Mouse (Mus musculus) kidney, embryonic 14.5 days (tissue): Measurements from ENCODE around the gene Arv1. TPM values are rescaled to one million over a fixed set of nuclear protein-coding genes. Genes with fewer than 3 reads are reported as not detected.

Source experiments
- ATAC-seq: fragments of 200-750 bp; cut with Nextera tagmentation; 2 replicates; pipeline ENCODE4 v1.8.0; 2017; ENCODE audit warnings: moderate number of reproducible peaks, mild to moderate bottlenecking, moderate TSS enrichment, moderate library complexity; ENCODE audit not compliant: low FRiP score, low TSS enrichment
- H3K27ac ChIP-seq: fragments of 300-500 bp; sonication (generic); 2 replicates; pipeline ENCODE4 v1.5.1; 2014; ENCODE audit warnings: low read depth, mild to moderate bottlenecking, low read length, moderate library complexity, mixed read lengths
- H3K27me3 ChIP-seq: fragments of 300-500 bp; sonication (generic); 2 replicates; pipeline ENCODE4 v1.6.1; 2014; ENCODE audit warnings: mild to moderate bottlenecking, low read length; ENCODE audit not compliant: control insufficient read depth, insufficient read depth
- H3K36me3 ChIP-seq: fragments of 300-500 bp; sonication (generic); 2 replicates; pipeline ENCODE4 v1.6.1; 2014; ENCODE audit warnings: low read length, mixed read lengths; ENCODE audit not compliant: control insufficient read depth, insufficient read depth
- H3K4me1 ChIP-seq: fragments of 300-500 bp; sonication (generic); 2 replicates; pipeline ENCODE4 v1.6.1; 2014; ENCODE audit warnings: low read length, mixed read lengths; ENCODE audit not compliant: control insufficient read depth, insufficient read depth
- H3K4me2 ChIP-seq: fragments of 300-500 bp; sonication (generic); replicated peaks from 2 replicates; pipeline ENCODE4 v1.6.1; 2014; ENCODE audit warnings: low read depth, mild to moderate bottlenecking, low read length
- H3K4me3 ChIP-seq: fragments of 300-500 bp; sonication (generic); 2 replicates; pipeline ENCODE4 v1.5.1; 2014; ENCODE audit warnings: mild to moderate bottlenecking, low read length
- H3K9ac ChIP-seq: fragments of 300-500 bp; sonication (generic); 2 replicates; pipeline ENCODE4 v1.6.1; 2014; ENCODE audit warnings: low read depth, mild to moderate bottlenecking, low read length, moderate library complexity
- H3K9me3 ChIP-seq: fragments of 300-500 bp; sonication (generic); 2 replicates; pipeline ENCODE4 v1.6.1; 2016; ENCODE audit warnings: low read length; ENCODE audit not compliant: control insufficient read depth
- WGBS: fragments of 180-500 bp; shearing (Covaris S2); extraction: QIAGEN DNeasy Blood & Tissue Kit; methylation state at CpG from one replicate; pipeline ENCODE4 v1.1.7; 2014; 5-methylcytosine and 5-hydroxymethylcytosine counted together
- polyA plus RNA-seq: library from polyadenylated mRNA; unstranded; fragments of >200 nt; fragmentation: Nextera tagmentation; extraction: Ambion mirVana; gene quantifications from 2 replicates; pipeline ENCODE4 v1.2.1, GENCODE M21; 2014

Gene Arv1
- polyA plus RNA-seq, 1 experiment from 2014 or later: 32.2 TPM

DNA sequence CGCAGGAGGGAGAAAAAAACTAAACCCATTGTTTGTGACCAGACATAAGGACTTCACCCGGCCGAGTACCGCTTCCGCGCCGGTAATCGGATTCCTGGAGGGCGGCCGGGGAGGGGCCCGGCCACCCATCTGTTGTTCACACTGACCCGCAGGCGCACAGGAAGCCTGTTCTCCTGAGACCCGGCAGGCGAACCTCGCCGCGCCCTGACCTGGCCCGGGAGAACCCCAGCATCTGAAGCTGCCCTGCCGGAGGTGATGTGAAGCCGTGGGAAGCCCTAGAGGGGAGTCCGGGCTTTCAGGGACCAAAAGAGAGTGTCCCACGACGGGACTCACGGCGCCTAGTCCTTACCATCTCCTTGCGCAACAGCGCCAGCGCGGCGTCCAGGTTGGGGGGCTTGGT, 29.3 kb downstream of the Arv1 start:
- Histone ChIP-seq H3K27me3 (peaks cover 20% of the 10 kb centered on the region), H3K9me3 (no peaks in the 10 kb centered on the region), H3K9ac (peak overlapping the region; percentile 67), H3K4me3 (peak overlapping the region; percentile 71), H3K27ac (no peak overlapping the region), H3K4me1 (peaks cover 28% of the 10 kb centered on the region), H3K36me3 (no peaks in the 10 kb centered on the region), H3K4me2 (peak overlapping the region; percentile 96)
- no peak; the same call in 1 of the 2 replicates for ATAC-seq
- under 1% methylated on average over 31 of the region's 31 CpGs for WGBS

DNA sequence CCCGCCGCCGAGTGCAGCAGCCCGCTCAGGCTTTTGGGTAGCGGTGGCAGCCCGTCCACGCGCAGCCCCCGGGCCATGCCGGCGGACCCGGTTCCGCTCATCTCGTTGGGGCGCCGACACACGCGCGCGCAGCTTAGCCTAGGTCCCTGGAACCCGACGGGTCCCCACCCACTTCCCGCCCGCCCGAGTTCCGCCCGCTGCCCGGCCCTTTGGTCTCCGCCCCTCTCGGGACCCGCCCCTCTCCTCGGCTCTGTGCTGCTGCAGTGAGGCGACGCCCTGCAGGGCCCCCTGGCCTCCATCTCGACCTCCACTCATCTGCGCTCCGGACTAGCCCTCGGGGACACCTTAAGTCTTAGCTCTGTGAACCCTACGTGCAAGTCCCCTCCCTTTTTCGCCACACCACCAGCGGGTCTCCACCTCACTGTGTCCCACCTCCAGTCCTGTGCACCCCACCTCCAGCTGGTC, 29.8 kb downstream of the Arv1 start, which contains the start of gene Fam89a:
Gene Fam89a, minus strand, starts transcription at position 124 of the 465 bp plus-strand sequence.
- peak; percentile 80 for ATAC-seq
- Histone ChIP-seq H3K27me3 (peaks cover 20% of the 10 kb centered on the region), H3K9me3 (no peaks in the 10 kb centered on the region), H3K4me2 (peak within 1 kb of the TSS; percentile 96), H3K9ac (peak within 1 kb of the TSS; percentile 67), H3K36me3 (no peaks in the 10 kb centered on the region), H3K27ac (no peak within 1 kb of the TSS), H3K4me3 (peak within 1 kb of the TSS; percentile 71), H3K4me1 (peaks cover 28% of the 10 kb centered on the region)
- WGBS: 1% methylated on average over 33 of the region's 41 CpGs

DNA sequence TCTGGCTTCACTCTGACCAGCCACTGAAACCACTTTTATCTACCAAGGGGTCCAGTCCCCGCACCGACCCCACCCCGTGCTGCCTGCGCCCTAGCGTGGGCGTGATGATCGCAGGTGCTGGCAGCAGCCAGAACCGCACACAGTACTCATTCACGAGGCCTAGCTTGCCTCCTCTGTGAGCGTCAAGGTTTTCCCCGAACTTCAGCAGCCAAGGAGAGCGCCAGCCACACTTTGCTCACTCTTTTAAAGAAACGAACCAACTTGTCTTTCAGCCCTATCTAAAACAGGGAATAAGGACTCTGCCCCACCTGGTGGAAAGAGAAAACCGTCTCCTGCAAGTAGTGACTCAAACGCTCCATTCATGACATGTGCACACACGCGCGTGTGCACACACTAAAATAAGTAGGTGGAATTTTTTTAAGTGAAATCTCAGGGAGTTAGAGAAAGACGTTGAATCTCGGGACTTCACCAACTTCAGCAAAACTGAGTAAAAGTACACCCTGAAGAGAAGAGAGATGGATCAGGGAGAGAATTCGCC, 30.5 kb downstream of the Arv1 start:
- H3K27ac ChIP-seq: no peak overlapping the region
- no peaks in the 10 kb centered on the region for H3K36me3 ChIP-seq
- H3K27me3 ChIP-seq: peaks cover 20% of the 10 kb centered on the region
- WGBS: 38% methylated on average over 21 of the region's 21 CpGs
- no peaks in the 10 kb centered on the region for H3K9me3 ChIP-seq
- peaks cover 28% of the 10 kb centered on the region for H3K4me1 ChIP-seq
- peak overlapping the region; percentile 96 for H3K4me2 ChIP-seq
- no peak for ATAC-seq
- H3K4me3 ChIP-seq: no peak overlapping the region
- H3K9ac ChIP-seq: no peak overlapping the region

DNA sequence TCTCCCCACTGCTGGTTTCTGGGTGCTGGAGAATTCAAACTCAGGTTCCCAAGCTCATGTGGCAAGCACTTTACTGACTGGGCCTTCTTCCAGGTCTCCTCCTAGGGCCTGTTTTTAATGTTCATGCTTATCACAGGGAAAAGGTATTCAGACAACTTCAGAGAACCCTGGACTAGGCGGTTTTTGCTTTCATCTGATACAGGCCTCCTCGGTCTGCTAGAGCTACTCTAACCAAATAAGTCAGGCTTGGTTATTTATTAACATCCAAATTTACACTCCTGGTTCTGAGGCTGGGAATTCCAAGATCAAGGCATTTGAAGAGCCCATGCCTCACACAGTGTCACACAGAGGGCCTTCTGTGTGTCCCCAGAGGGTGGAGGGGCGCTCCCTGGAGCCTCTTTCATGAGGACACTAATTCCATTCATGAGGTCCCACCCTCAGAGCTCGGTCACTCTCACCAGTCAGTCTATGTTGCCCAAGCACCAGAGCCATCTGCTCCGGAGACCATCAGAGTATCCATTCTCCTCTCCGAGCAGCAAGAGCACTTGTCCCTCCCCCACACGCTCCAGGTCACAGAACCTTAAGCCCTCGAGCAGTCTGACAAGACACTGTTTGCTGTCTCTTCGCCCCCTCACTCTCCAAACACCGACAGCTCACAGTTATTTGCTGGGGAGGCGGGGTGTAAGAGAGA, 32.3 kb downstream of the Arv1 start:
- Histone ChIP-seq H3K27me3 (peaks cover 20% of the 10 kb centered on the region), H3K9me3 (no peaks in the 10 kb centered on the region), H3K27ac (peak overlapping the region; percentile 68), H3K4me2 (no peak overlapping the region), H3K9ac (no peak overlapping the region), H3K36me3 (no peaks in the 10 kb centered on the region), H3K4me3 (no peak overlapping the region), H3K4me1 (peaks cover 28% of the 10 kb centered on the region)
- WGBS: 7% methylated on average over 11 of the region's 11 CpGs
- peak; percentile 60 for ATAC-seq

- H3K36me3 ChIP-seq: no peaks in the 10 kb centered on the region
- H3K4me2 ChIP-seq: no peak overlapping the region
- no peak overlapping the region for H3K9ac ChIP-seq
- H3K4me1 ChIP-seq: peaks cover 28% of the 10 kb centered on the region
- H3K27ac ChIP-seq: peak overlapping the region; percentile 68; the same call in 1 of the 2 replicates
- 41% methylated on average over 4 of the region's 4 CpGs for WGBS
- H3K4me3 ChIP-seq: no peak overlapping the region
- peaks cover 17% of the 10 kb centered on the region for H3K27me3 ChIP-seq
- ATAC-seq: no peak
- no peaks in the 10 kb centered on the region for H3K9me3 ChIP-seq
Observed at GRCm38 (mm10) chr8:124754792-124755190, 32.9 kb downstream of the Arv1 start.

DNA sequence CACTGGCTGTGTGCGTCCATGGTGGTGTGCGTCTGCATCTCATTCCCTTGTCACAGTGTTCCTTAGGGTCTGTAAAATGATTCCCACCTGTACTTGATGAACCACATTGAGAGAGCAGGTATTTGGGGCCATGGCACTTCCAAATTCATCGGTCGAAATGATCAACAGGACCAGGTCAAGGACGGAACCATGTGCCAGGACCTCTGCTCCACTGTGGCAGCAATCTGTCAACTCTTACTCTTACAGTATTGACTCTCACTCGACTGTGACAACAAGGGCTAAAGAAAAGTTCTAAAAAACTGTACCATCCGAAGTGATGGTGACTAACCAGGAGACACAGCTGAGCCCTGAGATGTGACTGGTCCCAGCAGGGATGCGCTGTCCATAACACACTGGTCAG, 33.5 kb downstream of the Arv1 start:
- no peak overlapping the region for H3K4me2 ChIP-seq
- H3K4me1 ChIP-seq: peaks cover 25% of the 10 kb centered on the region
- H3K27me3 ChIP-seq: peaks cover 16% of the 10 kb centered on the region
- 79% methylated on average over 8 of the region's 8 CpGs for WGBS
- H3K4me3 ChIP-seq: no peak overlapping the region
- no peak for ATAC-seq
- H3K9me3 ChIP-seq: no peaks in the 10 kb centered on the region
- no peak overlapping the region for H3K27ac ChIP-seq
- no peaks in the 10 kb centered on the region for H3K36me3 ChIP-seq
- H3K9ac ChIP-seq: no peak overlapping the region

GRCm38 (mm10) chr8:124756153-124756552, 34.2 kb downstream of the Arv1 start:
- WGBS: 76% methylated on average over 2 of the region's 2 CpGs
- no peaks in the 10 kb centered on the region for H3K36me3 ChIP-seq
- ATAC-seq: no peak
- H3K27me3 ChIP-seq: peaks cover 9% of the 10 kb centered on the region
- peaks cover 20% of the 10 kb centered on the region for H3K4me1 ChIP-seq
- H3K4me3 ChIP-seq: no peak overlapping the region
- H3K27ac ChIP-seq: no peak overlapping the region
- H3K9me3 ChIP-seq: no peaks in the 10 kb centered on the region
- H3K9ac ChIP-seq: no peak overlapping the region
- no peak overlapping the region for H3K4me2 ChIP-seq

GRCm38 (mm10) chr8:124756601-124757000, 34.7 kb downstream of the Arv1 start:
- Histone ChIP-seq H3K4me1 (peaks cover 20% of the 10 kb centered on the region), H3K9me3 (no peaks in the 10 kb centered on the region), H3K36me3 (no peaks in the 10 kb centered on the region), H3K4me2 (no peak overlapping the region), H3K4me3 (no peak overlapping the region), H3K27me3 (peaks cover 5% of the 10 kb centered on the region; the same call in 1 of the 2 replicates), H3K27ac (no peak overlapping the region), H3K9ac (no peak overlapping the region)
- 81% methylated on average over 5 of the region's 5 CpGs for WGBS
- ATAC-seq: no peak

DNA sequence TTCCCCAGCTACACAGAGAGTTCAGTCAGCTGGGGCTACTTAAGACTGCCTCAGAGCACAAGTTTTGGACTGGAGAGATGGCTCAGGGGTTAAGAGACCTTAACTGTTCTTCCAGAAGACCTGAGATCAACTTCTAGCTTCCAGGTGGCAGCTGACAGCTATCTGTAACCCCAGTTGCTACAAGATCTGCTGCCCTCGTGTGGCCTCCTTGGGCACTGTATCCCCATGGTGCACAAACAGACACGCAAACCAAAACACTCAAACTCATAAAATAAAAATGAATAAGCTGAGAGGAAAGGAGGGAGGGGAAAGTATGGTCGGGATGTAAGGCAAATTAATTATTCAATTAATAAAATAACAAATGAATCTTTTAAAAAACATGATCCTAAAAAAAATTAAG, 36.6 kb downstream of the Arv1 start:
- 53% methylated on average over 3 of the region's 3 CpGs for WGBS
- Histone ChIP-seq H3K27ac (no peak overlapping the region), H3K36me3 (no peaks in the 10 kb centered on the region), H3K27me3 (no peaks in the 10 kb centered on the region), H3K9me3 (no peaks in the 10 kb centered on the region), H3K4me2 (no peak overlapping the region), H3K4me1 (peaks cover 14% of the 10 kb centered on the region), H3K9ac (no peak overlapping the region), H3K4me3 (no peak overlapping the region)
- ATAC-seq: no peak
